Mouse (Mus musculus) megakaryocyte progenitor cell, adult 5-6 weeks (primary cell): ENCODE data around the gene Foxp1. TPM values are rescaled to one million over a fixed set of nuclear protein-coding genes. Genes with fewer than 3 reads are reported as not detected.

Experiments used
- ATAC-seq: replicated peaks from 2 replicates; pipeline ENCODE4 v1.8.0; 2016; ENCODE audit warnings: mild to moderate bottlenecking, moderate TSS enrichment, inconsistent platforms; ENCODE audit not compliant: poor library complexity
- total RNA-seq, 2 experiments: library from RNA; stranded (forward) in 1 of 2; stranded (reverse) in 1 of 2; fragments of 157-497, 149-512 nt in 1 of 2; fragments of 200-1000 nt in 1 of 2; gene quantifications; 2 replicates each; pipeline versions ENCODE4 v1.2.3 to v1.2.4; 2015 to 2017

Gene Foxp1
- total RNA-seq, 2 experiments from 2014 or later: 49.5 to 97.3 TPM

GRCm38 (mm10) chr6:99521038-99521640 is 1.4 kb downstream of the Foxp1 start:
- ATAC-seq: peak; percentile 10

DNA sequence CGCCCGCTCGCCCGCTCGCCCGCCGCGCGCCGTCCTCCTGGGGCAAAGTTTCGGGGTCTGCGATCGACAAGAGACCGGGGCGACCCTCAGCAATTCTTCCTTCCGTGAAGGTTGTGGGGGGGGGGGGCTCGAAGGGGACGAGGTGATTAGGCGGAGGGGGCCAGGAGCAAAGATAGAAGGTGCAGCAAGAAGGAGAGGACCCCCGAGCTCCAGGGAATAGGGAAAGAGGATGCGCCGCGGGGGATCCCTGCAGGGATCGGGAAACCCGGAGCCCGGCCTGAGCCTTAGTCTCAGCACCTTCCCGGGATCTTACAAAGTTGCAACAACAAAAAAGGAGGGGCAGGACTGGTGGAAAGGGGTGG is 1.9 kb downstream of the Foxp1 start:
- ATAC-seq: no peak

DNA sequence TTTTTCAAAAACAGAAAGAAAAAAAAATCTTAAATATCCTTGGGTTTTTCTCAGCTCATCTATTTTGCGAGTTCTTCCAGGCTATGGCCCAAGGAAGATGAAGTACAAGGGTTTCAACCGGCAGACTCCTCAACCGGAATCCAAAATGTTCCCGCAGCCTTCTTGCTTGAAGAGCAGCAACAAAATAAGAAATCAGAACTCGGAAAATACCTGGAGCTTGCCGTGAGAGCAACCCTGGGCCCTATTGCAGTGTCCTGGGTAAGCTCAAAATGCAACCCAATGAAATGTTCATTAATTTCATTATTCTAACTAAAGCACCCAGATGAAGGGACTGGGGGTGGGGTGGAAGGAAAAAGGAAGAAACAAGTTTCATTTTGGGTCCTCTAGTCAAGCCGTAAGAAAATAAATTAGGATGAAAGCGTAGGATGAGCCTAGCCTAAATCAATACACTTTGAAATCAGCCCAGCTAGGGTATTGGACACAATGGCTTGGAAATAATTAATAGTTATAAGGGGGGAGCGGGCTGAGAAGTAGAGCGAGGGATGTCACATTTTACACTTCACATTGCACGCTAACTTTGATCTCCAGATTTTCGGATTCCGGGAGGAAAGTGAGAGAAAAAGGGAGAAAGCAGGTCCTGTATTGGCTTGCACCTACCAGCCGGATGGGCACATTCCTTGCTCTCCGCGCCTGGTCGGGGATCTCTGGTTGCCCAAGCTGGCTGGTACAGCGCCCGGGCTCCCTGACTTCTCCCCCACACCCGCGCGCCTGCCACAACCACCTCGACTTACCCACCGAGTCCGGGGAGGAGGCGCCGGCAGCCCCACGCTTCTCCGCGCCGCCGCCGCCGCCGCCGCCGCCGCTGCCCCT is 2.5 kb downstream of the Foxp1 start:
- ATAC-seq: no peak

- no peak for ATAC-seq
Observed at GRCm38 (mm10) chr6:99519052-99519451, 3.5 kb downstream of the Foxp1 start.

DNA sequence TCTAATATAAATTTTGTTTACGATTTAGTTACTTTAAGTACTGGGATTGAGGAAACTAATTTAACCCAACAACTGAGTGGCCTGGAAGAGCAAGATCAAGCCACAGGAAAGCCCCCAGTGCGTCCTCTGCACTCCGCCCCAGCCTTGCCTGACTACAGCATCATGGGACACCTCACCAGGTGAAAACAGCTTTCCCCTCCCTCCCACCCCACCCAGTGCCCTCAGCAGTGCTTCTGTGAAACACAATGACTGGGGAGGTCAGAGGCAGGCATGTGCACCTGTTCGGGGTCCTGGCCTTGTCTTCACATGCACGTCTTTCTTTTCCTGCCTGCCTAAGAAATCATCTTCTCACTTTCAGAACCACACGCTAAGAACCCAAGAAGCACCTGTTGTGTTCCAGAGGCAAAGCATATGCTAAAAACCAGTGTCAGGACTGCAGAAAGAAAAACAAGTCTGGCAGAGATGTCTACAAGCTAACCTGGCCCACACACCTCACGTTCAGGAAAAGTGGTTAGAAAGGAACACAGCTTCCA is 6.8 kb downstream of the Foxp1 start:
- ATAC-seq: no peak

- no peak for ATAC-seq
Observed at GRCm38 (mm10) chr6:99511862-99512261, 10.7 kb downstream of the Foxp1 start.

DNA sequence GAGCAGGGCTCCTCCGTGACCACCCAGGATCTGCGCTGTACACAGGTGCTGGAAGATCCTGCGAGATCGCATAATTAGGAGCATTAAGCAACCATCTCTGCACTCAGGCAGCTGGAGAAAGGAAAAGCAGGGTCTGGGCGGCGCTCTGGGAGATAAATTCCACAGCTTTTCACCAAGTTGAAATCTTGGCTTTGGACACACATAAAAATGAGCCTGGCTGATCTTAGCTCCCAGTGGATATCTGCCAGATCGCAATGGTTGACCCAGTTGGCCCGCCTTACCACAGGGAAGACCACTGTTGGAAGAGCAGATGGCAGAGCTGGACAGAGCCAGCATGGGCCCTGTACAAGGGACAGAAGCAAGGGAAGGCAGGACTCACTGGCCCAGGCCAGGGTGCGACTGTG is 13.3 kb downstream of the Foxp1 start:
- no peak for ATAC-seq

GRCm38 (mm10) chr6:99506816-99507215 is 15.7 kb downstream of the Foxp1 start:
- ATAC-seq: no peak

- no peak for ATAC-seq
Observed at GRCm38 (mm10) chr6:99503741-99504140, 18.8 kb downstream of the Foxp1 start.

DNA sequence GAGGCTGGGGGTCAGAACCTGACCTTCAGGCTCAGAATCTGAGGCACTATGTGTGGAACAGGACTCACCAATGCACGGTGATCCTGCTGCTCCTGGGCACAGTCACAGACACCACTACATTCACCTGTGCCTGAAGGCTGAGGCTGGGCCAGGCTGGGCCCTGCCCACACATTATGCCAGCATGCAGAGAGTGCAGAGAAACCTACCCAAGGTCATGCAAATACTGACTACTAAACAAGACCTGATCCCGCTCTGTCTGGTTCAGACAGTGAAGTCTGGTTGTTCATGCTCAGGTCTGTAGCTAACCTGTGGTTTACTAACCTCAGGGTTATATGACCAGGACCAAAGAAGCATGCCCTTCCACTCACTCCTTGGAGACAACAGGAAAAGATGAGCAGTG is 19.8 kb downstream of the Foxp1 start:
- ATAC-seq: no peak

DNA sequence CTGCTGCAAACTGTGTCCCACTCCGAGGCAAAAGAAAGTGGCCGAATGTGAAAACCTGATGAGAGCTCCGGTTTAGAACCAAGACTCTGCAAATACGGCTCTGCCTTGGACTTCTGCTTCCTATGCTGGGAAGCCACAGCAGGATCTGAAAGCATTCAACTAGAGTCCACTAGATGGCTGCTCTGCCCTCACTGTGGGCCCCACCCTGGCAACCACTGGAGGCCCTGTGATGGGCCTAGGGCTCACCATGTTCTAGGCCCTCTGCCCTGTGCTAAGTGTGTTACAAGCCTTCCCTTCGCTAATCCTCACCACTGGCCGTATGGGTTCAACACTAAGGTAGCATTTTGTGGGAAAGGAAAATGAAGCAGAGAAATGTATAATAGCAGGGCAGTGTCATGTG is 20.2 kb downstream of the Foxp1 start:
- ATAC-seq: peak; percentile 56

- ATAC-seq: no peak
Observed at GRCm38 (mm10) chr6:99500570-99501270, 21.8 kb downstream of the Foxp1 start.

- ATAC-seq: no peak
Observed at GRCm38 (mm10) chr6:99498082-99498481, 24.4 kb downstream of the Foxp1 start.

DNA sequence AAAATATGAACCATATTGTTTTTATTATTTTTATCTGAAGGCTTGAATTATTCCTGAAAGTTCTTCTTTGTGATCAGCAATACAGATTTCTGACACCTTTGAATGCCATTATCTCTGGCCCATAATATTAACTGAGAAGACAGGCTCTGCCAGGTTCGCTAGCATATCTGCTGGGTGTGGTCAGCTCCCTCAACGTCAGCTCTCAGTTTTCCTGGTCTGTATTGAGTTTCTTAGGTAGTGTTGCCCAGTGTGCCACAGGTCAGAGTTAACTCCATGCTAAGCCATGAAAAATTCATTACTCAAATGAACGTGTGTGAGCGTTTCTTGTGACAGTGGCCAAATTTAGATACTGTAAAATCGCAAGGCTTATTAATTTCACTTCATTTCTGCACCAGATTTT is 26.4 kb downstream of the Foxp1 start:
- no peak for ATAC-seq

DNA sequence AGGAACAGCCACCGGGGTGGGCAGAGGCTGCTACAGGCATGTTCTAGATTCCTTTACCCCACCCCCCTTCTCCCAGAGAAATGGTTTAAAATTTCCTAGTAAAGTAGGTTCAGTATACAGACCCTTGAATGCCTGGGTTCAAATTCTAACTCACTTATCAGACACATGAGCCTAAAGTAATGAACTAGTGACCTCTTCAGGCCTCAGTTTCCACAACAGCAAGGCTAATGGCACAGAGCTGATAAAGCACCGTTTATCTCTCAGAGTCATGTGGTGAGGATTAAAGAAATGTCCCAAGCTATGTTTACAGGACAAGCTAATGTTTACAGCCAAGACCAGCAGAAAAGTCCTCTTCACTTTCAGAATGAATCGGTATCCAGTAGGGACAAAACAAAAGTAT is 29.6 kb downstream of the Foxp1 start:
- no peak for ATAC-seq

DNA sequence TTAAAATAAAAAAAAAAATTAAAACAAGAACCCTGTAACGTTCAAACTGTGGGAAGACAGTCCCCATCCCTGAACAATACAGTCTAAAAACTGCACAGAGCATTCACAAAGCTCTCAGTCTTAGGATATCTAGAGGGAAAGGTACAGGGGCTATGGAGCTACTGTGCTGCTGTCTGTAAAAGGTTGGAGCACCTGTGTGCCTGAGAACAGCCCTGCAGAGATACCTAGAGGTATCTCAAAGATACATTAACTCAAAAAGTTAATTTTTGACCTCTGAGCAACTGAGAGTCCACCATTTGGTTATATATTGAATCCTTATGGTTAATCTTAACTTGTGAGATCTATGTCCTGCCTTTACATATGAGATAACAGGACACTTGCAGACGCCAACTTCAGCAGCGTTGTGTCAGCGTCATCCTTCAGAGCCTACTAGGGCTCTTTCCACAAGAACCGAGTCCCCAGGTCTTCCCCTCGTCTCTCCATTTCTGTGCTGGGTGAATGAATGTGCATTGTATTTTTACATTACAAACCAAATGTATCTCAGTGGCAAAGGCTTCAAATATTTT is 30.5 kb downstream of the Foxp1 start:
- no peak for ATAC-seq

DNA sequence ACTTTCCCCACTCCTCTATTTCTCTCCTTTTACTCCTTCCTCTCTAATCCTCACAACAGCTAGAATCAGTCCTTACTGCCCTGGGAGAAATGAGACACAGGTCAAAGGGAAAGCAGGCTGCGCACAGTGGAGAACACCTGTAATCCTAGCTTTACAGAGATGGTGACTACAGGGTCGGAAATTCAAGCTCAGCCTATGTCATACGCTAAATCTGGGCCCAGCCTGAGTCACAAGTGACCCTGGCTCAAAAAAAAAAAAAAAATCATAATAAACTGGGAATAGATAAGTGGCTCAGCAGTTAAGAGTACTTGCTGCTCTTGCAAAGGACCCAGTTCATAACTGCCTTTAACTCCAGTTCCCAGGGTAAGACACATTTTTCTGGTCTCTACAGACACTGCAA is 31.4 kb downstream of the Foxp1 start:
- ATAC-seq: no peak

- ATAC-seq: peak; percentile 80
Observed at GRCm38 (mm10) chr6:99489900-99490648, 32.4 kb downstream of the Foxp1 start.

DNA sequence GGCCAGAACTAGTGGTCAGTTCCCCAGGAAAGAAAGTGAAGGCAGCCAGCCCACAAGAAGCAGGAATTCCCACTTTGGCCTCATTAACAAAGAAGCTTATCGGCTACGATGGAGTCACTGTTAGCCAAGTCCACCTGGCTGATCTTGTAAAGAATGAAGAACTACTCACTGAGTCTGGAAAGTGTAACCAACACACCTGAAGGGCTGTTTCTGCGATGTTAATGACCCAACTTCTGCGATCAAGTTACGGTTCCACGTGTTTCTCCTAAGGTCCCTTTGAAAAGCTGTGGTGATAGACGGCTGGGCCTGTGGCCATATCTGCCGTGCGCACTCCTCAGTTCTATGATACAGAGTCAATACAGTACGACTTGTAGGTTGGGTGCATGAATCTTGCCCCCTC is 33.1 kb downstream of the Foxp1 start:
- ATAC-seq: no peak

DNA sequence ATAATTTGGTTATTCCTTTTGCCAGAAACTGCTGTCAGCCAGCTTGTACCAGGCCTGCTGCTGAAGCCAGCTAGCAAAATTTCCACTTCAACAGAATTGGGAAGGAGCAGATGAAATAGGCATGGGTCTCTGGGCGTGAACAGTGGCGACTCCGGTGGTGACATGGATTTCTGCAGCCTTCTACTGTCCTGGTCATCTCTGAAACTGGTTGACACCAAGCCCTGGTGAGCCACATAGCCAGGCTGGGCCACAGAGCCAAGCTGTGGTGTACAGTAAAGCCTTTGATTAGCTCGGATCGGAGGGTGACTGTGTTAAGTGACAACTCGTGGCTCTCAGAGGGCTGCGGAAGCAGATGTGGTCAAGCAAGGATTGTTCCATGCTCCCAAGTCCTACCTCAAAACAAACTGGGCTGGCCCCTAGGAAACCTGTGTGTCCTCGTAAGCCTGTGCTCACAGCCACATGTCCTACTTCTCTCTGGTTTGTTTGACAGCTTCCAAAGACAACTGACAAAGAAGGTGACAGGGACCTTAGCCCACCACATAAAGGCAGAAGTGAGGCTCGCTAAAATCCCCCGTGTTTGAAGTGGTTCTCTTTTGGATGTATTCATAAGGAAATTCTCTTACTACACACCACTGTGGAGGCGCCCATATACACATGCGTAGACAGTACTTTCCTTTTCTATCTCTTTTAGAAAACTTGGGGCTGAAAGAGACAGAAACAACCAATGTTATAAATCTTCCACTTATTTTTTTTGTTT is 36.5 kb downstream of the Foxp1 start:
- ATAC-seq: peak; percentile 18; the same call in 1 of the 2 replicates
